Comparison of ENCODE assay signal across 23 mouse cellular contexts in genomic region chr9:23341246-23341645, GRCm38 (mm10).
DNase-seq lines count a peak whose midpoint lies in the region; ATAC-seq lines count a peak whose summit lies in the region.
"Had no signal": no experiment of that assay in that cellular context is flagged by ENCODE, and none has a peak within 500 bp of the region (broad histone marks: within the 10 kb centered on the region; RNA-seq: fewer than 3 reads in every experiment).

No protein-coding gene starts in this region.

- no peak overlapping the region for H3K4me2 ChIP-seq in hindbrain, embryonic 12.5 days (replicated peaks)
- H3K4me2 ChIP-seq: embryonic facial prominence, embryonic 12.5 days; embryonic facial prominence, embryonic 15.5 days; forebrain, embryonic 13.5 days; heart, embryonic 11.5 days; hindbrain, embryonic 13.5 days; intestine, embryonic 15.5 days had no signal

- H3K9me3 ChIP-seq in hindbrain, embryonic 12.5 days (replicated peaks) = no peaks in the 10 kb centered on the region
- H3K9me3 ChIP-seq: embryonic facial prominence, embryonic 12.5 days; embryonic facial prominence, embryonic 15.5 days; forebrain, embryonic 10.5 days; forebrain, embryonic 13.5 days; hindbrain, embryonic 13.5 days; intestine, embryonic 15.5 days had no signal

- peak; percentile 60 for DNase-seq in 3T3-L1 (ENCODE audit: low read depth, low spot score)
- DNase-seq in Muller cell, postnatal 12 days (ENCODE audit: inconsistent ontology term) = peak; percentile 76
- peak; percentile 57 for DNase-seq in fibroblast of lung, adult 2 months (ENCODE audit: low read depth)
- no peak for DNase-seq in adrenal gland, postnatal 36 days
- no peak for DNase-seq in adrenal gland, adult 8-10 months
- DNase-seq: adrenal gland, adult 2 months; adrenal gland, postnatal 25 days; cerebellum, adult 18-20 months; cerebellum, adult 9-10 months; cerebellum, postnatal 14 days; gastrocnemius, postnatal 25 days; heart, adult 2 months; kidney, adult 11 months had no signal

- no peaks in the 10 kb centered on the region for H3K36me3 ChIP-seq in hindbrain, embryonic 12.5 days
- H3K36me3 ChIP-seq: embryonic facial prominence, embryonic 12.5 days; embryonic facial prominence, embryonic 15.5 days; forebrain, embryonic 10.5 days; hindbrain, embryonic 13.5 days; intestine, embryonic 15.5 days had no signal

- no peaks in the 10 kb centered on the region for H3K4me1 ChIP-seq in hindbrain, embryonic 12.5 days
- H3K4me1 ChIP-seq: embryonic facial prominence, embryonic 12.5 days; embryonic facial prominence, embryonic 15.5 days; forebrain, embryonic 10.5 days; forebrain, embryonic 13.5 days; hindbrain, embryonic 13.5 days; intestine, embryonic 15.5 days had no signal

- H3K4me3 ChIP-seq in hindbrain, embryonic 12.5 days = no peak overlapping the region
- H3K4me3 ChIP-seq: embryonic facial prominence, embryonic 12.5 days; embryonic facial prominence, embryonic 15.5 days; erythroblast, embryonic 14.5 days; forebrain, embryonic 10.5 days; forebrain, embryonic 13.5 days; heart, adult 2 months; hindbrain, embryonic 13.5 days; intestine, embryonic 15.5 days had no signal

- ATAC-seq in hindbrain, embryonic 12.5 days (ENCODE audit: low FRiP score) = no peak
- ATAC-seq: forebrain, embryonic 13.5 days; hindbrain, embryonic 16.5 days; intestine, embryonic 15.5 days had no signal

- H3K27me3 ChIP-seq in hindbrain, embryonic 12.5 days = no peaks in the 10 kb centered on the region
- H3K27me3 ChIP-seq: embryonic facial prominence, embryonic 12.5 days; embryonic facial prominence, embryonic 15.5 days; forebrain, embryonic 13.5 days; hindbrain, embryonic 13.5 days; intestine, embryonic 15.5 days had no signal

- H3K27ac ChIP-seq in hindbrain, embryonic 12.5 days = no peak overlapping the region
- H3K27ac ChIP-seq: embryonic facial prominence, embryonic 12.5 days; embryonic facial prominence, embryonic 15.5 days; forebrain, embryonic 10.5 days; forebrain, embryonic 13.5 days; heart, adult 2 months; hindbrain, embryonic 13.5 days; intestine, embryonic 15.5 days had no signal

- no peak overlapping the region for H3K9ac ChIP-seq in hindbrain, embryonic 12.5 days
- H3K9ac ChIP-seq: embryonic facial prominence, embryonic 12.5 days; embryonic facial prominence, embryonic 15.5 days; forebrain, embryonic 13.5 days; hindbrain, embryonic 13.5 days; intestine, embryonic 15.5 days had no signal

Comparison
In these comparisons a context has a peak if more than half of its experiments do, and no peak if none do; other contexts are left out.
1. DNase-seq: peak in 3T3-L1 (single experiment), Muller cell, postnatal 12 days (single experiment) and fibroblast of lung, adult 2 months (single experiment); none in adrenal gland, postnatal 36 days (0 of 2) and adrenal gland, adult 8-10 months (single experiment).